Mouse (Mus musculus) heart, adult 11 months (tissue): ENCODE measurements at regions not wholly inside any gene's neighbourhood (a gene's known extent, or its start where the extent isn't known, plus 50 kb on each side); places are given as distances from the start of the nearest gene placed in this dataset.

Experiments used
- DNase-seq: peaks from one replicate; pipeline ENCODE4 v3.0.0; 2022

GRCm38 (mm10) chr10:56793074-56793473 is 415.9 kb downstream of the Gja1 start:
- DNase-seq, result peak; percentile 91

GRCm38 (mm10) chr10:56795396-56795795 is 418.3 kb downstream of the Gja1 start:
- DNase-seq, result no peak

GRCm38 (mm10) chr10:56799307-56799706 is 422.2 kb downstream of the Gja1 start:
- DNase-seq, result no peak

GRCm38 (mm10) chr10:56799745-56800144 is 422.6 kb downstream of the Gja1 start:
- no peak for DNase-seq

GRCm38 (mm10) chr10:56809006-56809405 is 431.9 kb downstream of the Gja1 start:
- DNase-seq, result no peak

- no peak for DNase-seq
Measured at GRCm38 (mm10) chr10:56822158-56822557, 445.0 kb downstream of the Gja1 start.

GRCm38 (mm10) chr10:56831331-56831730 is 454.2 kb downstream of the Gja1 start:
- DNase-seq, result no peak

- DNase-seq, result no peak
Measured at GRCm38 (mm10) chr10:56831966-56832365, 454.8 kb downstream of the Gja1 start.

GRCm38 (mm10) chr10:56836130-56836529 is 459.0 kb downstream of the Gja1 start:
- DNase-seq, result peak; percentile 89

- DNase-seq, result no peak
Measured at GRCm38 (mm10) chr10:56839006-56839495, 461.9 kb downstream of the Gja1 start.

- DNase-seq, result no peak
Measured at GRCm38 (mm10) chr10:56839545-56839944, 462.4 kb downstream of the Gja1 start.

- peak; percentile 91 for DNase-seq
Measured at GRCm38 (mm10) chr10:56840732-56841131, 463.6 kb downstream of the Gja1 start.

- no peak for DNase-seq
Measured at GRCm38 (mm10) chr10:56841486-56841885, 464.4 kb downstream of the Gja1 start.

- no peak for DNase-seq
Measured at GRCm38 (mm10) chr10:56841973-56842372, 464.8 kb downstream of the Gja1 start.

- DNase-seq, result no peak
Measured at GRCm38 (mm10) chr10:56852484-56852883, 475.4 kb downstream of the Gja1 start.

GRCm38 (mm10) chr10:56856186-56856585 is 479.1 kb downstream of the Gja1 start:
- DNase-seq, result no peak

- no peak for DNase-seq
Measured at GRCm38 (mm10) chr10:56879744-56880143, 502.6 kb downstream of the Gja1 start.

GRCm38 (mm10) chr10:56880154-56880591 is 503.0 kb downstream of the Gja1 start:
- DNase-seq, result peak; percentile 97

- peak; percentile 80 for DNase-seq
Measured at GRCm38 (mm10) chr10:56884456-56885410, 507.6 kb downstream of the Gja1 start.

- DNase-seq, result peak; percentile 85
Measured at GRCm38 (mm10) chr10:56891530-56891929, 514.4 kb downstream of the Gja1 start.

GRCm38 (mm10) chr10:56892666-56893209 is 515.6 kb downstream of the Gja1 start:
- DNase-seq, result no peak

- no peak for DNase-seq
Measured at GRCm38 (mm10) chr10:56893210-56893705, 516.1 kb downstream of the Gja1 start.

GRCm38 (mm10) chr10:56899640-56900274 is 522.6 kb downstream of the Gja1 start:
- DNase-seq, result no peak
